Mouse (Mus musculus) heart, embryonic 15.5 days (tissue): Measurements from ENCODE around the gene Slc4a5. TPM values are rescaled to one million over a fixed set of nuclear protein-coding genes. Genes with fewer than 3 reads are reported as not detected.
"Not testable (repeated sequence)": the region's sequence is repeated elsewhere in the genome, so short reads cannot be mapped to it uniquely, and the experiment has no call there.

Source experiments
- ATAC-seq: fragments of 200-750 bp; cut with Nextera tagmentation; replicated peaks from 2 replicates; pipeline ENCODE4 v1.8.0; 2017; ENCODE audit warnings: low read depth, moderate TSS enrichment; ENCODE audit not compliant: insufficient number of reproducible peaks, insufficient read depth, low FRiP score
- H3K27ac ChIP-seq: fragments of 300-500 bp; sonication (generic); 2 replicates; pipeline ENCODE4 v1.5.1; 2015; ENCODE audit warnings: mild to moderate bottlenecking, inconsistent platforms
- H3K27me3 ChIP-seq: fragments of 300-500 bp; sonication (generic); 2 replicates; pipeline ENCODE4 v1.6.1; 2015; ENCODE audit warnings: inconsistent platforms
- H3K36me3 ChIP-seq: fragments of 300-500 bp; sonication (generic); 2 replicates; pipeline ENCODE4 v1.6.1; 2015; ENCODE audit warnings: mild to moderate bottlenecking, inconsistent platforms
- H3K4me1 ChIP-seq: fragments of 300-500 bp; sonication (generic); replicated peaks from 2 replicates; pipeline ENCODE4 v1.6.1; 2015; ENCODE audit warnings: inconsistent platforms
- H3K4me2 ChIP-seq: fragments of 300-500 bp; sonication (generic); 2 replicates; pipeline ENCODE4 v1.6.1; 2015; ENCODE audit warnings: inconsistent platforms, mild to moderate bottlenecking, moderate library complexity
- H3K4me3 ChIP-seq: fragments of 300-500 bp; sonication (generic); 2 replicates; pipeline ENCODE4 v1.5.1; 2015; ENCODE audit warnings: mild to moderate bottlenecking, inconsistent platforms
- H3K9ac ChIP-seq: fragments of 300-500 bp; sonication (generic); 2 replicates; pipeline ENCODE4 v1.6.1; 2015; ENCODE audit warnings: mild to moderate bottlenecking, inconsistent platforms
- H3K9me3 ChIP-seq: fragments of 300-500 bp; sonication (generic); replicated peaks from 2 replicates; pipeline ENCODE4 v1.6.1; 2016; ENCODE audit warnings: inconsistent platforms
- WGBS: fragments of 180-500 bp; shearing (Covaris S2); methylation state at CpG from one replicate; pipeline ENCODE4 v1.1.7; 2015; ENCODE audit warnings: mixed read lengths; 5-methylcytosine and 5-hydroxymethylcytosine counted together
- polyA plus RNA-seq: library from polyadenylated mRNA; unstranded; fragments of >200 nt; fragmentation: Nextera tagmentation; extraction: Ambion mirVana; gene quantifications from 2 replicates; pipeline ENCODE4 v1.2.1, GENCODE M21; 2015

Slc4a5 gene
- polyA plus RNA-seq, 1 experiment from 2014 or later, result 0.28 TPM

GRCm38 (mm10) chr6:83341387-83341786, 121.8 kb downstream of the Slc4a5 start:
- H3K4me3 ChIP-seq, result no peak overlapping the region
- H3K9me3 ChIP-seq, result no peaks in the 10 kb centered on the region
- no peaks in the 10 kb centered on the region; the same call in 1 of the 2 replicates for H3K4me1 ChIP-seq
- no peak overlapping the region for H3K9ac ChIP-seq
- no peak overlapping the region for H3K4me2 ChIP-seq
- H3K27ac ChIP-seq, result no peak overlapping the region
- no peaks in the 10 kb centered on the region for H3K27me3 ChIP-seq
- ATAC-seq, result no peak
- 58% methylated on average over 3 of the region's 3 CpGs for WGBS
- H3K36me3 ChIP-seq, result peaks cover 47% of the 10 kb centered on the region

DNA sequence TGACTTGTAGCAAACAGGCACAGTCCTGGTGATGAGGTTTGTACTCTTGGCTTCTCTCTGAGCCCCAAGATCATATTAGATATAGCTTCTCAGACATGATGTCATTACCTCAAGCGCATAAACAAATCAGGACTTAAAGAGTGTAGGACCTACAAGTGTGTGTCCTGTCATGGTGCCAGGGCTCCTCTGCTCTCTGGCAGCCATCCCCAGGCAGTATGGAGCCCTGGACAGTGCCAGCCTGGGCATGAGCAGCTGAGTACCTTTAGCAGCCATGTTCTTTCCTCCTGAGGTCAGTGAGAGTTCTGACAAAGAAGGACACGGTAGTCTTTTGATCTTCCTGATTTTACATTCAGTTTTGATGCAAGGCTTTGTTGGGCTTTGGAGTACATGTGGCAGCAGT, 123.3 kb downstream of the Slc4a5 start:
- no peaks in the 10 kb centered on the region for H3K27me3 ChIP-seq
- H3K36me3 ChIP-seq, result peaks cover 44% of the 10 kb centered on the region
- no peak overlapping the region for H3K4me3 ChIP-seq
- no peak overlapping the region for H3K4me2 ChIP-seq
- no peaks in the 10 kb centered on the region for H3K9me3 ChIP-seq
- WGBS, result 88% methylated on average over 2 of the region's 2 CpGs
- ATAC-seq, result no peak
- H3K27ac ChIP-seq, result no peak overlapping the region
- H3K9ac ChIP-seq, result no peak overlapping the region
- no peaks in the 10 kb centered on the region; the same call in 1 of the 2 replicates for H3K4me1 ChIP-seq

- WGBS, result 87% methylated on average over 8 of the region's 8 CpGs
- H3K4me1 ChIP-seq, result peaks cover 14% of the 10 kb centered on the region
- not testable (repeated sequence) for H3K9me3 ChIP-seq, H3K27me3 ChIP-seq, H3K4me2 ChIP-seq, H3K9ac ChIP-seq, H3K4me3 ChIP-seq, ATAC-seq, H3K27ac ChIP-seq
- H3K36me3 ChIP-seq, result peaks cover 22% of the 10 kb centered on the region
Measured at GRCm38 (mm10) chr6:83345285-83345684, 125.7 kb downstream of the Slc4a5 start.

- 87% methylated on average over 3 of the region's 3 CpGs for WGBS
- Histone ChIP-seq H3K9ac (no peak overlapping the region), H3K36me3 (peaks cover 8% of the 10 kb centered on the region; the same call in 1 of the 2 replicates), H3K4me1 (peaks cover 26% of the 10 kb centered on the region), H3K4me3 (no peak overlapping the region), H3K4me2 (no peak overlapping the region), H3K27ac (no peak overlapping the region), H3K9me3 (no peaks in the 10 kb centered on the region), H3K27me3 (no peaks in the 10 kb centered on the region)
- no peak for ATAC-seq
Measured at GRCm38 (mm10) chr6:83347916-83348315, 128.3 kb downstream of the Slc4a5 start.

- WGBS, result 30% methylated on average over 6 of the region's 6 CpGs
- Histone ChIP-seq H3K4me3 (peak within 1 kb of the TSS; percentile 80), H3K27ac (peak within 1 kb of the TSS; percentile 70), H3K4me1 (peaks cover 26% of the 10 kb centered on the region), H3K9me3 (no peaks in the 10 kb centered on the region), H3K4me2 (peak within 1 kb of the TSS; percentile 85), H3K36me3 (peaks cover 14% of the 10 kb centered on the region; the same call in 1 of the 2 replicates), H3K27me3 (no peaks in the 10 kb centered on the region), H3K9ac (peak within 1 kb of the TSS; percentile 95)
- peak; percentile 17; the same call in 1 of the 2 replicates for ATAC-seq
Measured at GRCm38 (mm10) chr6:83348873-83349272, 129.2 kb downstream of the Slc4a5 start, which contains the start of gene Bola3. TSS of gene Bola3 (plus strand) at chr6:83349147.

DNA sequence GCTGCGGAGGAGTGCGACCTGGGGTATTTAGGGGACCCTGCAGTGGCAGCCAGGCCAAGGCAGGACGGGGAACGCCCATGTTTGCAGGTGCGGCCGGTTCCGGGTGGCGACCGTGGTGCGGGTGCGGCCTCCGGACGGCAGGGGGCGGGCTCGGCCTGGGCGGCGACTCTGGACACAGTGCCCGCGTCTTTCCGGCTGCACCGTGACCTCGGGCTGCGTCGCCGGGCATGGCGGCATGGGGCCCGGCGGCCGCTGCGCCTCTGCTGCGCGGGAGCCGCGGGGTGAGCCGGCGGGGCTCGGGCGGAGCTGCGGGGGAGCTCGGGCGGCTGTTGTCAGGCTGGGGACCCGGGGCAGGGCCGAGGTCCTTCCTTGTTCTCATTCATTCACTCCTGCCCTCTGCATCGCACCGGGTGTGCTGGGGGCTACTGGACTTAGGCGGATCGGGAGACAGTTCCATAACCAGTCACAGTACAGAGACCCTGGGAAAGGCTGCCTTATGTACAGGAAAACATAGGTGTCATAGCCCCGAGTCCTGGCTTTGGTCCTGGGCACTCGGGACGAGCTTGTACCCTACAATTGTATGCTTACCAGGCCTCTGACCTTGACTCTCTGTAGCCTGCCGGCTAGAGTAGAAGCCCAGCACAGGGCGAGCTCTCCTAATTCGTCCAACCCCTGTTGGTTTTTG, 129.8 kb downstream of the Slc4a5 start:
- Histone ChIP-seq H3K27me3 (no peaks in the 10 kb centered on the region), H3K4me1 (peaks cover 26% of the 10 kb centered on the region), H3K9me3 (no peaks in the 10 kb centered on the region), H3K27ac (peak overlapping the region; percentile 70), H3K36me3 (peaks cover 20% of the 10 kb centered on the region), H3K4me2 (peak overlapping the region; percentile 85), H3K4me3 (peak overlapping the region; percentile 80), H3K9ac (peak overlapping the region; percentile 95)
- under 1% methylated on average over 53 of the region's 53 CpGs for WGBS
- peak; percentile 94 for ATAC-seq

GRCm38 (mm10) chr6:83350172-83350571, 130.5 kb downstream of the Slc4a5 start:
- peaks cover 26% of the 10 kb centered on the region for H3K4me1 ChIP-seq
- peak overlapping the region; percentile 85 for H3K4me2 ChIP-seq
- no peak for ATAC-seq
- peak overlapping the region; percentile 80 for H3K4me3 ChIP-seq
- H3K9ac ChIP-seq, result peak overlapping the region; percentile 95
- H3K27ac ChIP-seq, result no peak overlapping the region
- WGBS, result 76% methylated on average over 7 of the region's 7 CpGs
- no peaks in the 10 kb centered on the region for H3K9me3 ChIP-seq
- H3K27me3 ChIP-seq, result no peaks in the 10 kb centered on the region
- peaks cover 27% of the 10 kb centered on the region for H3K36me3 ChIP-seq

- no peak for ATAC-seq
- H3K4me3 ChIP-seq, result no peak overlapping the region
- H3K9ac ChIP-seq, result no peak overlapping the region
- H3K9me3 ChIP-seq, result no peaks in the 10 kb centered on the region
- peaks cover 34% of the 10 kb centered on the region for H3K36me3 ChIP-seq
- 85% methylated on average over 16 of the region's 16 CpGs for WGBS
- H3K27ac ChIP-seq, result no peak overlapping the region
- H3K4me1 ChIP-seq, result peaks cover 26% of the 10 kb centered on the region
- no peak overlapping the region for H3K4me2 ChIP-seq
- no peaks in the 10 kb centered on the region for H3K27me3 ChIP-seq
Measured at GRCm38 (mm10) chr6:83350851-83351405, 131.3 kb downstream of the Slc4a5 start.

GRCm38 (mm10) chr6:83351490-83352160, 132.0 kb downstream of the Slc4a5 start:
- Histone ChIP-seq H3K4me2 (no peak overlapping the region), H3K27ac (no peak overlapping the region), H3K36me3 (peaks cover 34% of the 10 kb centered on the region), H3K9me3 (no peaks in the 10 kb centered on the region), H3K4me3 (no peak overlapping the region), H3K9ac (no peak overlapping the region), H3K4me1 (peaks cover 26% of the 10 kb centered on the region), H3K27me3 (no peaks in the 10 kb centered on the region)
- no peak for ATAC-seq
- 77% methylated on average over 7 of the region's 7 CpGs for WGBS

GRCm38 (mm10) chr6:83352666-83353410, 133.2 kb downstream of the Slc4a5 start:
- Histone ChIP-seq H3K27me3 (no peaks in the 10 kb centered on the region), H3K9ac (no peak overlapping the region), H3K4me2 (no peak overlapping the region), H3K4me1 (peaks cover 30% of the 10 kb centered on the region), H3K4me3 (no peak overlapping the region), H3K36me3 (peaks cover 41% of the 10 kb centered on the region), H3K27ac (no peak overlapping the region), H3K9me3 (no peaks in the 10 kb centered on the region)
- 91% methylated on average over 24 of the region's 24 CpGs for WGBS
- no peak for ATAC-seq
